Mouse (Mus musculus) megakaryocyte, embryonic 14.5 days (primary cell): ENCODE results near the gene Slc44a5.

ENCODE experiments used
- FLI1 ChIP-seq: IDR thresholded peaks from 2 replicates; pipeline ENCODE4 v1.6.1; 2012; ENCODE audit warnings: low read length, inconsistent platforms, mixed read lengths
- GATA1 ChIP-seq: IDR thresholded peaks from 3 replicates; pipeline ENCODE4 v1.6.1; 2012; ENCODE audit warnings: mixed read lengths, low read length, inconsistent platforms, borderline replicate concordance

- TF ChIP-seq GATA1 (no peak), FLI1 (no peak)
Measured at GRCm38 (mm10) chr3:154294924-154295834, 321.9 kb downstream of the Slc44a5 start.
